Mouse (Mus musculus): ENCODE results near the gene Defb6. TPM values are rescaled to one million over a fixed set of nuclear protein-coding genes. Genes with fewer than 3 reads are reported as not detected.

Defb6 gene
- not detected in 2 replicates for polyA plus RNA-seq (2015; fragmentation: Nextera tagmentation; extraction: Ambion mirVana)

DNA sequence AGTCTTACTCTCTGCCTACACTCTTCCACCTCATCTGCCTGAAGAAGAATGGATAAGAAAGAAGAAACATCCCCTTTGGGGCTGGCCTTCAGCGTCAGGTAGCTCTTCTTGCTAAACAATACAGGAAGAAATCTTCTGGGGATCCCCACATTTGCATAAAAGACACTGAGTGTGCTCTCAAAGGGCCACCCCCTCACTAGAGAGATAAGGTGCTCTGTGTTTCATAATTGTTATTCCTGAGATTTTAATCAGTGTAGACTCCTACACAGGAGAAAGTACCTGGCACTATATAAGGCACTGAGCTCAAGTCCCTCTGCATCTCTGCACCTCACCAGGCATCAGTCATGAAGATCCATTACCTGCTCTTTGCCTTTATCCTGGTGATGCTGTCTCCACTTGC, at the start of gene Defb6:
TSS of gene Defb6 (plus strand) at position 318 of the 400 bp plus-strand sequence.
- no peaks in the 10 kb centered on the region for H3K36me3 ChIP-seq
- H3K27me3 ChIP-seq, result no peaks in the 10 kb centered on the region
- 62% methylated on average over 1 of the region's 1 CpGs for WGBS
- H3K4me2 ChIP-seq, result no peak within 1 kb of the TSS
- ATAC-seq (ENCODE audit: insufficient number of reproducible peaks, insufficient read depth, low FRiP score, low TSS enrichment, low read depth), result no peak
- H3K9me3 ChIP-seq, result no peaks in the 10 kb centered on the region
- H3K9ac ChIP-seq, result no peak within 1 kb of the TSS
- H3K27ac ChIP-seq, result no peak within 1 kb of the TSS
- H3K4me1 ChIP-seq, result no peaks in the 10 kb centered on the region
- no peak within 1 kb of the TSS for H3K4me3 ChIP-seq

GRCm38 (mm10) chr8:19238101-19238500, 12.8 kb downstream of the Defb6 start:
- H3K36me3 ChIP-seq, result no peaks in the 10 kb centered on the region
- H3K9me3 ChIP-seq, result no peaks in the 10 kb centered on the region
- H3K4me1 ChIP-seq, result no peaks in the 10 kb centered on the region
- ATAC-seq (ENCODE audit: insufficient number of reproducible peaks, insufficient read depth, low FRiP score, low TSS enrichment, low read depth), result no peak
- H3K4me2 ChIP-seq, result no peak overlapping the region
- H3K4me3 ChIP-seq, result no peak overlapping the region
- no peaks in the 10 kb centered on the region for H3K27me3 ChIP-seq
- H3K9ac ChIP-seq, result no peak overlapping the region
- H3K27ac ChIP-seq, result no peak overlapping the region
- 58% methylated on average over 1 of the region's 1 CpGs for WGBS

DNA sequence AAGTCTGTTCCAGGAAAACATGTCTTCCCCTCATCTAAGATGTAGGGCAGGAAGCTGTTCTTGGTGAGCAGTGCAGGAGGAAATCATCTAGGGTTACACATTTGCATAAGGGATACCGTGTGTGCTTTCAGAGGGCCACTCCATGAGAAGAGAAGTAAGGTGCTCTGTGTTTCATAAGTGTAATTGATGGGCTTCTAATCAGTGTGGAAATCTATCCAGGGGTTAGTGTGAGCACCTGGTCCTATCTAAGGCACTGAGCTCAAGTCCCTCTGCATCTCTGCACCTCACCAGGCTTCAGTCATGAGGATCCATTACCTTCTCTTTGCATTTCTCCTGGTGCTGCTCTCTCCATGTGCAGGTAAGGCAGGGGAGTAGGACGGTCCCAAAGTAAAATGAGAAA, 14.3 kb downstream of the Defb6 start, which contains the start of gene Defb46:
TSS of gene Defb46 (plus strand) at position 301 of the 400 bp plus-strand sequence.
- no peaks in the 10 kb centered on the region for H3K9me3 ChIP-seq
- WGBS, result 76% methylated on average over 2 of the region's 2 CpGs

DNA sequence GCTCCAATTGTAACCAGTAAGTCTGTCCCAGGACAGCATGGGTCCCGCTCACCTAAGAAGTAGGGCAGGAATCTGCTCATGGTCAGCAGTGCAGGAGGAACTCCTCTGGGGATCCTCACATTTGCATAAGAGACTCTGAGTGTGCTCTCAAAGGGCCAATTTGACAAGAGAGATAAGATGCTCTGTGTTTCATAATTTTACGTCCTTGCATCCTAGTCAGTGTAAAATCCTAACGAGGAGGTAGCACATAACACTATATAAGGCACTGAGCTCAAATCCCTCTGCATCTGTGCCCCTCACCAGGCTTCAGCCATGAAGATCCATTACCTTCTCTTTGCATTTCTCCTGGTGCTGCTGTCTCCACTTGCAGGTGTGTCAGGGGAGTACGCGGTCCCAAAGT, 22.0 kb downstream of the Defb6 start, which contains the start of gene Defb5:
TSS of gene Defb5 (plus strand) at position 301 of the 400 bp plus-strand sequence.
- H3K9ac ChIP-seq, result no peak within 1 kb of the TSS
- H3K36me3 ChIP-seq, result no peaks in the 10 kb centered on the region
- H3K4me1 ChIP-seq, result no peaks in the 10 kb centered on the region
- ATAC-seq (ENCODE audit: insufficient number of reproducible peaks, insufficient read depth, low FRiP score, low TSS enrichment, low read depth), result no peak
- 92% methylated on average over 5 of the region's 5 CpGs for WGBS
- no peak within 1 kb of the TSS for H3K4me2 ChIP-seq
- no peaks in the 10 kb centered on the region for H3K27me3 ChIP-seq
- no peaks in the 10 kb centered on the region for H3K9me3 ChIP-seq
- no peak within 1 kb of the TSS for H3K27ac ChIP-seq
- no peak within 1 kb of the TSS for H3K4me3 ChIP-seq

More for the DNA sequence above, 14.3 kb downstream of the Defb6 start, which contains the start of gene Defb46:
- H3K4me2 ChIP-seq, result no peak within 1 kb of the TSS
- H3K27me3 ChIP-seq, result no peaks in the 10 kb centered on the region
- no peak within 1 kb of the TSS for H3K4me3 ChIP-seq
- H3K4me1 ChIP-seq, result no peaks in the 10 kb centered on the region
- H3K9ac ChIP-seq, result no peak within 1 kb of the TSS
- no peaks in the 10 kb centered on the region for H3K36me3 ChIP-seq
- no peak for ATAC-seq (ENCODE audit: insufficient number of reproducible peaks, insufficient read depth, low FRiP score, low TSS enrichment, low read depth)
- no peak within 1 kb of the TSS for H3K27ac ChIP-seq

DNA sequence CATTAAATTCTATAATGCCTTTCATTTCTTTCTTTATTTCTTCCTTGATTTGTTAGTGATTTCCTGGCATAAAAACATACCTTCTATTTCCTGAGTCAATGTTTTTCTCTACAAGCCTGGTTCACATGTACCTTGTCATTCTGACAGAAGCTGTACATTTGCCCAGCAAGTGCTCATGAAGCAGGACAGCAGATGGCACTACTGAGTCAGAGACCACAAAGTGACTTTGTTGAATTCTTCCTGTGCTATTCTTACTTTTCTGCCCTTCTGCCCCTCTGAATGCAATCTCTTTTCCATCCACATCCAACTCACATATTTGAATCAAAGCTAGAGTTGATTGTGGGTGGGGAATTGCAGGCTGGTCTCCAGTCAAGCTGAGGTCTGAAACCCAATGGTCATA, 32.9 kb downstream of the Defb6 start:
- ATAC-seq (ENCODE audit: insufficient number of reproducible peaks, insufficient read depth, low FRiP score, low TSS enrichment, low read depth), result no peak
- Histone ChIP-seq H3K4me3 (no peak overlapping the region), H3K27ac (no peak overlapping the region), H3K4me1 (no peaks in the 10 kb centered on the region), H3K9me3 (no peaks in the 10 kb centered on the region), H3K36me3 (no peaks in the 10 kb centered on the region), H3K9ac (no peak overlapping the region), H3K27me3 (no peaks in the 10 kb centered on the region), H3K4me2 (no peak overlapping the region)

DNA sequence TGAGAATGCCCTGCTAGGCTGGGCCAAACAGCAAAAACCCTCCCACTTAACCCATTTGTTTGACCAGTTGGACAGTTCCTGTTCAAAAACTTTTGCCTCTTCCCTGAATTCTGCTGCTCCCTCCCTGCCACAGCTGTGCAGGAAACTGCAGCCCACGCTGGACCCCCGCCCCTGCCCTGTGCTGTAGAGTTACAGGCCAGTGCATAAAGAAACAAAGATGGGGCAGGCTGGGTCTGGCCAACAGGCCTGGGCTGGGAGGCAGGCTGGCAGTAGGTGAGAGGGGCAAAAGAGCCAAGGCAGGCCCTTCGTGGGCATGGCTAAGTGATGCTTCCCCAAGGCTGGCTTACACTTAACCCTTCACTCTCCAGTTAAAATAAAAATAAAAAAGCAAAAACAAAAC, 34.4 kb downstream of the Defb6 start:
- Histone ChIP-seq H3K4me2 (no peak overlapping the region), H3K27ac (no peak overlapping the region), H3K36me3 (no peaks in the 10 kb centered on the region), H3K4me3 (no peak overlapping the region), H3K9ac (no peak overlapping the region), H3K9me3 (no peaks in the 10 kb centered on the region), H3K27me3 (no peaks in the 10 kb centered on the region), H3K4me1 (no peaks in the 10 kb centered on the region)
- no peak for ATAC-seq (ENCODE audit: insufficient number of reproducible peaks, insufficient read depth, low FRiP score, low TSS enrichment, low read depth)
- WGBS, result 42% methylated on average over 3 of the region's 3 CpGs

Other genes with a start within 250 kb of the Defb6 start
- not detected in 2 replicates for gene Defb40, start 247.2 kb upstream of the Defb6 start, polyA plus RNA-seq (2015; fragmentation: Nextera tagmentation; extraction: Ambion mirVana)
- not detected in 2 replicates for gene Defb37, start 234.4 kb upstream of the Defb6 start, polyA plus RNA-seq (2015; fragmentation: Nextera tagmentation; extraction: Ambion mirVana)
- gene Defb38, start 198.9 kb upstream of the Defb6 start, polyA plus RNA-seq (2015; fragmentation: Nextera tagmentation; extraction: Ambion mirVana), result not detected in 2 replicates
- gene Defb39, start 160.7 kb upstream of the Defb6 start, polyA plus RNA-seq (2015; fragmentation: Nextera tagmentation; extraction: Ambion mirVana), result not detected in 2 replicates
- gene Defb12, start 110.6 kb upstream of the Defb6 start, polyA plus RNA-seq (2015; fragmentation: Nextera tagmentation; extraction: Ambion mirVana), result not detected in 2 replicates
- not detected in 2 replicates for gene Defb34, start 101.7 kb upstream of the Defb6 start, polyA plus RNA-seq (2015; fragmentation: Nextera tagmentation; extraction: Ambion mirVana)
- gene Gm45826, start 84.7 kb upstream of the Defb6 start, polyA plus RNA-seq (2015; fragmentation: Nextera tagmentation; extraction: Ambion mirVana), result not detected in 2 replicates
- gene Defb14, start 31.1 kb upstream of the Defb6 start, polyA plus RNA-seq (2015; fragmentation: Nextera tagmentation; extraction: Ambion mirVana), result not detected in 2 replicates
- gene Defb4, start 26.8 kb upstream of the Defb6 start, polyA plus RNA-seq (2015; fragmentation: Nextera tagmentation; extraction: Ambion mirVana), result not detected in 2 replicates
- gene Defb46, start 14.4 kb downstream of the Defb6 start, polyA plus RNA-seq (2015; fragmentation: Nextera tagmentation; extraction: Ambion mirVana), result not detected in 2 replicates
- gene Defb5, start 22.1 kb downstream of the Defb6 start, polyA plus RNA-seq (2015; fragmentation: Nextera tagmentation; extraction: Ambion mirVana), result not detected in 2 replicates
- not detected in 2 replicates for gene Defb3, start 67.9 kb downstream of the Defb6 start, polyA plus RNA-seq (2015; fragmentation: Nextera tagmentation; extraction: Ambion mirVana)
- gene Defb8, start 222.1 kb downstream of the Defb6 start, polyA plus RNA-seq (2015; fragmentation: Nextera tagmentation; extraction: Ambion mirVana), result not detected in 2 replicates